Mouse (Mus musculus): ENCODE data around the gene Fabp1. TPM values are rescaled to one million over a fixed set of nuclear protein-coding genes. Genes with fewer than 3 reads are reported as not detected.
A peak's percentile ranks its signal among the peaks of the same experiment; 100 is the strongest.

Gene Fabp1
- polyA plus RNA-seq, 1 experiment from 2014 or later, result 1.0 TPM

GRCm38 (mm10) chr6:71242811-71243210, 43.2 kb downstream of the Fabp1 start:
- 0 out of 2 replicates have a peak overlapping the region, but pooled peaks have one; percentile 4 for H3K27ac ChIP-seq (ENCODE audit: poor library complexity, severe bottlenecking)
- no peaks in the 10 kb centered on the region for H3K27me3 ChIP-seq (replicated peaks)
- H3K9ac ChIP-seq, result no peak overlapping the region; the same call in 1 of the 2 replicates
- H3K4me3 ChIP-seq, result no peak overlapping the region
- peaks cover 23% of the 10 kb centered on the region for H3K4me1 ChIP-seq (replicated peaks)
- 63% methylated on average over 1 of the region's 1 CpGs for WGBS
- no peak for ATAC-seq (ENCODE audit: insufficient number of reproducible peaks, low FRiP score)
- H3K4me2 ChIP-seq, result no peak overlapping the region
- H3K36me3 ChIP-seq, result peaks cover 34% of the 10 kb centered on the region
- no peaks in the 10 kb centered on the region for H3K9me3 ChIP-seq (replicated peaks)

- Histone ChIP-seq H3K9me3 (replicated peaks) (no peaks in the 10 kb centered on the region), H3K9ac (no peak overlapping the region), H3K27me3 (replicated peaks) (no peaks in the 10 kb centered on the region), H3K4me2 (no peak overlapping the region), H3K27ac (ENCODE audit: poor library complexity, severe bottlenecking) (no peak overlapping the region), H3K4me3 (no peak overlapping the region), H3K4me1 (replicated peaks) (peaks cover 27% of the 10 kb centered on the region), H3K36me3 (peaks cover 29% of the 10 kb centered on the region)
- WGBS, result 85% methylated on average over 3 of the region's 3 CpGs
- no peak for ATAC-seq (ENCODE audit: insufficient number of reproducible peaks, low FRiP score)
Measured at GRCm38 (mm10) chr6:71243258-71243657, 43.6 kb downstream of the Fabp1 start.

- Histone ChIP-seq H3K27me3 (replicated peaks) (no peaks in the 10 kb centered on the region), H3K4me2 (peak overlapping the region; percentile 11; the same call in 1 of the 2 replicates), H3K9ac (no peak overlapping the region), H3K4me3 (no peak overlapping the region), H3K27ac (ENCODE audit: poor library complexity, severe bottlenecking) (peak overlapping the region; percentile 88), H3K4me1 (replicated peaks) (peaks cover 33% of the 10 kb centered on the region), H3K9me3 (replicated peaks) (no peaks in the 10 kb centered on the region), H3K36me3 (peaks cover 21% of the 10 kb centered on the region)
- WGBS, result 82% methylated on average over 1 of the region's 1 CpGs
- no peak for ATAC-seq (ENCODE audit: insufficient number of reproducible peaks, low FRiP score)
Measured at GRCm38 (mm10) chr6:71248420-71248819, 48.8 kb downstream of the Fabp1 start.

GRCm38 (mm10) chr6:71249615-71250014, 50.0 kb downstream of the Fabp1 start:
- no peaks in the 10 kb centered on the region for H3K9me3 ChIP-seq (replicated peaks)
- no peak for ATAC-seq (ENCODE audit: insufficient number of reproducible peaks, low FRiP score)
- H3K4me2 ChIP-seq, result 0 out of 2 replicates have a peak overlapping the region, but pooled peaks have one; percentile 11
- peaks cover 44% of the 10 kb centered on the region for H3K4me1 ChIP-seq (replicated peaks)
- peaks cover 13% of the 10 kb centered on the region for H3K36me3 ChIP-seq
- H3K9ac ChIP-seq, result no peak overlapping the region
- WGBS, result 47% methylated on average over 3 of the region's 3 CpGs
- H3K27ac ChIP-seq (ENCODE audit: poor library complexity, severe bottlenecking), result peak overlapping the region; percentile 88
- no peak overlapping the region for H3K4me3 ChIP-seq
- H3K27me3 ChIP-seq (replicated peaks), result no peaks in the 10 kb centered on the region

- H3K4me2 ChIP-seq, result no peak overlapping the region; the same call in 1 of the 2 replicates
- no peak overlapping the region for H3K4me3 ChIP-seq
- no peaks in the 10 kb centered on the region for H3K27me3 ChIP-seq (replicated peaks)
- peak overlapping the region; percentile 88 for H3K27ac ChIP-seq (ENCODE audit: poor library complexity, severe bottlenecking)
- 0 out of 2 replicates have a peak overlapping the region, but pooled peaks have one; percentile 47 for H3K9ac ChIP-seq
- no peaks in the 10 kb centered on the region for H3K9me3 ChIP-seq (replicated peaks)
- H3K36me3 ChIP-seq, result peaks cover 13% of the 10 kb centered on the region
- 53% methylated on average over 8 of the region's 8 CpGs for WGBS
- ATAC-seq (ENCODE audit: insufficient number of reproducible peaks, low FRiP score), result no peak
- peaks cover 47% of the 10 kb centered on the region for H3K4me1 ChIP-seq (replicated peaks)
Measured at GRCm38 (mm10) chr6:71250951-71251350, 51.3 kb downstream of the Fabp1 start.

- H3K4me1 ChIP-seq (replicated peaks), result peaks cover 41% of the 10 kb centered on the region
Measured at GRCm38 (mm10) chr6:71254456-71254855, 54.8 kb downstream of the Fabp1 start.

More at GRCm38 (mm10) chr6:71254456-71254855, 54.8 kb downstream of the Fabp1 start:
- Histone ChIP-seq H3K9me3 (replicated peaks) (no peaks in the 10 kb centered on the region), H3K9ac (no peak overlapping the region), H3K36me3 (peaks cover 30% of the 10 kb centered on the region), H3K4me3 (no peak overlapping the region), H3K27me3 (replicated peaks) (no peaks in the 10 kb centered on the region), H3K27ac (ENCODE audit: poor library complexity, severe bottlenecking) (no peak overlapping the region; the same call in 1 of the 2 replicates), H3K4me2 (peak overlapping the region; percentile 3; the same call in 1 of the 2 replicates)
- WGBS, result 69% methylated on average over 6 of the region's 6 CpGs
- no peak for ATAC-seq (ENCODE audit: insufficient number of reproducible peaks, low FRiP score)

Other genes with a start within 250 kb of the Fabp1 start
- not detected in 2 replicates for gene Foxi3, start 243.3 kb upstream of the Fabp1 start, polyA plus RNA-seq (2016; fragmentation: Nextera tagmentation; extraction: Ambion mirVana)
- gene Thnsl2, start 55.4 kb upstream of the Fabp1 start, polyA plus RNA-seq (2016; fragmentation: Nextera tagmentation; extraction: Ambion mirVana), result 2.6 and 4.2 TPM in 2 replicates
- gene Krcc1, start 71.8 kb downstream of the Fabp1 start, polyA plus RNA-seq (2016; fragmentation: Nextera tagmentation; extraction: Ambion mirVana), result 54.6 and 59.1 TPM in 2 replicates
- 110 and 113 TPM in 2 replicates for gene Smyd1, start 122.4 kb downstream of the Fabp1 start, polyA plus RNA-seq (2016; fragmentation: Nextera tagmentation; extraction: Ambion mirVana)
- gene Cd8b1, start 123.0 kb downstream of the Fabp1 start, polyA plus RNA-seq (2016; fragmentation: Nextera tagmentation; extraction: Ambion mirVana), result not detected in 2 replicates
- not detected in 2 replicates for gene Cd8a, start 173.6 kb downstream of the Fabp1 start, polyA plus RNA-seq (2016; fragmentation: Nextera tagmentation; extraction: Ambion mirVana)
- 15.2 and 17.0 TPM in 2 replicates for gene Rmnd5a, start 240.8 kb downstream of the Fabp1 start, polyA plus RNA-seq (2016; fragmentation: Nextera tagmentation; extraction: Ambion mirVana)